Mouse (Mus musculus): ENCODE measurements around the gene Ncam2. TPM values are rescaled to one million over a fixed set of nuclear protein-coding genes. Genes with fewer than 3 reads are reported as not detected.

Ncam2 gene
- 24.8 and 26.9 TPM in 2 replicates for polyA plus RNA-seq (2015; fragmentation: Nextera tagmentation; extraction: Ambion mirVana)

- Histone ChIP-seq H3K9ac (ENCODE audit: low read depth, low read length) (peak within 1 kb of the TSS; percentile 76), H3K4me3 (ENCODE audit: low read depth, low read length) (peak within 1 kb of the TSS; percentile 63), H3K36me3 (ENCODE audit: control insufficient read depth, insufficient read depth, low read length) (no peaks in the 10 kb centered on the region), H3K27me3 (ENCODE audit: control insufficient read depth, insufficient read depth, low read depth, low read length) (no peaks in the 10 kb centered on the region), H3K4me2 (ENCODE audit: low read length) (peak within 1 kb of the TSS; percentile 70), H3K27ac (ENCODE audit: low read length) (peak within 1 kb of the TSS; percentile 86), H3K4me1 (ENCODE audit: control insufficient read depth, insufficient read depth, low read length) (peaks cover 4% of the 10 kb centered on the region; the same call in 1 of the 2 replicates), H3K9me3 (replicated peaks; ENCODE audit: control insufficient read depth, low read length, poor library complexity, severe bottlenecking) (no peaks in the 10 kb centered on the region)
- ATAC-seq, result peak; percentile 78
- under 1% methylated on average over 67 of the region's 70 CpGs for WGBS
Measured at GRCm38 (mm10) chr16:81200201-81201071, at the start of gene Ncam2. Gene Ncam2 (plus strand): TSS chr16:81200697.

GRCm38 (mm10) chr16:81170828-81171227, 29.7 kb upstream of the Ncam2 start:
- no peaks in the 10 kb centered on the region for H3K36me3 ChIP-seq (ENCODE audit: control insufficient read depth, insufficient read depth, low read length)
- no peaks in the 10 kb centered on the region for H3K27me3 ChIP-seq (ENCODE audit: control insufficient read depth, insufficient read depth, low read depth, low read length)
- peak; percentile 73; the same call in 1 of the 2 replicates for ATAC-seq
- 61% methylated on average over 2 of the region's 2 CpGs for WGBS
- no peak overlapping the region for H3K4me3 ChIP-seq (ENCODE audit: low read depth, low read length)
- no peak overlapping the region for H3K9ac ChIP-seq (ENCODE audit: low read depth, low read length)
- no peaks in the 10 kb centered on the region for H3K4me1 ChIP-seq (ENCODE audit: control insufficient read depth, insufficient read depth, low read length)
- H3K4me2 ChIP-seq (ENCODE audit: low read length), result no peak overlapping the region
- no peak overlapping the region for H3K27ac ChIP-seq (ENCODE audit: low read length)
- no peaks in the 10 kb centered on the region for H3K9me3 ChIP-seq (replicated peaks; ENCODE audit: control insufficient read depth, low read length, poor library complexity, severe bottlenecking)

GRCm38 (mm10) chr16:81175302-81175943, 25.1 kb upstream of the Ncam2 start:
- Histone ChIP-seq H3K4me3 (ENCODE audit: low read depth, low read length) (no peak overlapping the region), H3K27me3 (ENCODE audit: control insufficient read depth, insufficient read depth, low read depth, low read length) (no peaks in the 10 kb centered on the region), H3K9me3 (replicated peaks; ENCODE audit: control insufficient read depth, low read length, poor library complexity, severe bottlenecking) (no peaks in the 10 kb centered on the region), H3K4me1 (ENCODE audit: control insufficient read depth, insufficient read depth, low read length) (no peaks in the 10 kb centered on the region), H3K36me3 (ENCODE audit: control insufficient read depth, insufficient read depth, low read length) (no peaks in the 10 kb centered on the region), H3K9ac (ENCODE audit: low read depth, low read length) (no peak overlapping the region), H3K27ac (ENCODE audit: low read length) (no peak overlapping the region), H3K4me2 (ENCODE audit: low read length) (no peak overlapping the region)
- WGBS, result 49% methylated on average over 8 of the region's 8 CpGs
- ATAC-seq, result peak; percentile 85

- Histone ChIP-seq H3K4me2 (ENCODE audit: low read length) (no peak overlapping the region), H3K4me3 (ENCODE audit: low read depth, low read length) (no peak overlapping the region), H3K27ac (ENCODE audit: low read length) (no peak overlapping the region), H3K27me3 (ENCODE audit: control insufficient read depth, insufficient read depth, low read depth, low read length) (no peaks in the 10 kb centered on the region), H3K9me3 (replicated peaks; ENCODE audit: control insufficient read depth, low read length, poor library complexity, severe bottlenecking) (no peaks in the 10 kb centered on the region), H3K36me3 (ENCODE audit: control insufficient read depth, insufficient read depth, low read length) (no peaks in the 10 kb centered on the region), H3K9ac (ENCODE audit: low read depth, low read length) (no peak overlapping the region), H3K4me1 (ENCODE audit: control insufficient read depth, insufficient read depth, low read length) (no peaks in the 10 kb centered on the region)
- 92% methylated on average over 5 of the region's 5 CpGs for WGBS
- no peak for ATAC-seq
Measured at GRCm38 (mm10) chr16:81179801-81180200, 20.7 kb upstream of the Ncam2 start.

GRCm38 (mm10) chr16:81187579-81188179, 12.8 kb upstream of the Ncam2 start:
- no peak overlapping the region for H3K9ac ChIP-seq (ENCODE audit: low read depth, low read length)
- ATAC-seq, result no peak
- WGBS, result 79% methylated on average over 16 of the region's 16 CpGs
- no peaks in the 10 kb centered on the region for H3K36me3 ChIP-seq (ENCODE audit: control insufficient read depth, insufficient read depth, low read length)
- no peak overlapping the region for H3K27ac ChIP-seq (ENCODE audit: low read length)
- H3K4me3 ChIP-seq (ENCODE audit: low read depth, low read length), result no peak overlapping the region
- H3K27me3 ChIP-seq (ENCODE audit: control insufficient read depth, insufficient read depth, low read depth, low read length), result no peaks in the 10 kb centered on the region
- no peaks in the 10 kb centered on the region for H3K9me3 ChIP-seq (replicated peaks; ENCODE audit: control insufficient read depth, low read length, poor library complexity, severe bottlenecking)
- no peak overlapping the region for H3K4me2 ChIP-seq (ENCODE audit: low read length)
- H3K4me1 ChIP-seq (ENCODE audit: control insufficient read depth, insufficient read depth, low read length), result no peaks in the 10 kb centered on the region

GRCm38 (mm10) chr16:81191621-81192020, 8.9 kb upstream of the Ncam2 start:
- no peaks in the 10 kb centered on the region for H3K4me1 ChIP-seq (ENCODE audit: control insufficient read depth, insufficient read depth, low read length)
- WGBS, result 85% methylated on average over 2 of the region's 2 CpGs
- H3K4me3 ChIP-seq (ENCODE audit: low read depth, low read length), result no peak overlapping the region
- no peaks in the 10 kb centered on the region for H3K36me3 ChIP-seq (ENCODE audit: control insufficient read depth, insufficient read depth, low read length)
- H3K27me3 ChIP-seq (ENCODE audit: control insufficient read depth, insufficient read depth, low read depth, low read length), result no peaks in the 10 kb centered on the region
- H3K4me2 ChIP-seq (ENCODE audit: low read length), result no peak overlapping the region
- H3K9me3 ChIP-seq (replicated peaks; ENCODE audit: control insufficient read depth, low read length, poor library complexity, severe bottlenecking), result no peaks in the 10 kb centered on the region
- no peak overlapping the region for H3K9ac ChIP-seq (ENCODE audit: low read depth, low read length)
- no peak overlapping the region for H3K27ac ChIP-seq (ENCODE audit: low read length)
- no peak for ATAC-seq

- no peak overlapping the region for H3K4me3 ChIP-seq (ENCODE audit: low read depth, low read length)
- no peak overlapping the region for H3K27ac ChIP-seq (ENCODE audit: low read length)
- H3K4me2 ChIP-seq (ENCODE audit: low read length), result no peak overlapping the region
- no peak overlapping the region for H3K9ac ChIP-seq (ENCODE audit: low read depth, low read length)
- ATAC-seq, result no peak
- H3K36me3 ChIP-seq (ENCODE audit: control insufficient read depth, insufficient read depth, low read length), result no peaks in the 10 kb centered on the region
- no peaks in the 10 kb centered on the region for H3K9me3 ChIP-seq (replicated peaks; ENCODE audit: control insufficient read depth, low read length, poor library complexity, severe bottlenecking)
- WGBS, result 75% methylated on average over 4 of the region's 4 CpGs
- no peaks in the 10 kb centered on the region for H3K4me1 ChIP-seq (ENCODE audit: control insufficient read depth, insufficient read depth, low read length)
- H3K27me3 ChIP-seq (ENCODE audit: control insufficient read depth, insufficient read depth, low read depth, low read length), result no peaks in the 10 kb centered on the region
Measured at GRCm38 (mm10) chr16:81192607-81193006, 7.9 kb upstream of the Ncam2 start.

GRCm38 (mm10) chr16:81199467-81199866, 1.0 kb upstream of the Ncam2 start:
- Histone ChIP-seq H3K27ac (ENCODE audit: low read length) (no peak overlapping the region), H3K9me3 (replicated peaks; ENCODE audit: control insufficient read depth, low read length, poor library complexity, severe bottlenecking) (no peaks in the 10 kb centered on the region), H3K27me3 (ENCODE audit: control insufficient read depth, insufficient read depth, low read depth, low read length) (no peaks in the 10 kb centered on the region), H3K4me3 (ENCODE audit: low read depth, low read length) (no peak overlapping the region), H3K9ac (ENCODE audit: low read depth, low read length) (no peak overlapping the region), H3K36me3 (ENCODE audit: control insufficient read depth, insufficient read depth, low read length) (no peaks in the 10 kb centered on the region), H3K4me2 (ENCODE audit: low read length) (no peak overlapping the region), H3K4me1 (ENCODE audit: control insufficient read depth, insufficient read depth, low read length) (peaks cover 2% of the 10 kb centered on the region; the same call in 1 of the 2 replicates)
- no peak for ATAC-seq
- 68% methylated on average over 5 of the region's 5 CpGs for WGBS
